Mouse (Mus musculus) spleen, adult 2 months (tissue): ENCODE measurements around the gene Olfr749. TPM values are rescaled to one million over a fixed set of nuclear protein-coding genes. Genes with fewer than 3 reads are reported as not detected.

Source experiments
- DNase-seq, 2 experiments: peaks; one replicate each; pipeline versions ENCODE4 v3.0.0 to v3.0.0-alpha.2; 2012 to 2021; ENCODE audit warnings: low spot score in 2 of 2, low read depth in 1 of 2
- H3K27ac ChIP-seq: fragments of 200-500 bp; 2 replicates; pipeline ENCODE4 v1.5.1; 2012; ENCODE audit warnings: low read length, inconsistent platforms; ENCODE audit not compliant: insufficient read depth
- H3K27me3 ChIP-seq: fragments of 200-500 bp; 2 replicates; pipeline ENCODE4 v1.6.1; 2012; ENCODE audit warnings: mild to moderate bottlenecking, moderate library complexity, low read length, inconsistent platforms; ENCODE audit not compliant: control insufficient read depth, insufficient read depth
- H3K36me3 ChIP-seq: fragments of 200-500 bp; 2 replicates; pipeline ENCODE4 v1.6.1; 2012; ENCODE audit warnings: mild to moderate bottlenecking, low read length, inconsistent platforms; ENCODE audit not compliant: control insufficient read depth, insufficient read depth
- H3K4me1 ChIP-seq: fragments of 200-500 bp; 2 replicates; pipeline ENCODE4 v1.6.1; 2011; ENCODE audit warnings: inconsistent platforms; ENCODE audit not compliant: control insufficient read depth, insufficient read depth, insufficient read length
- H3K4me3 ChIP-seq: fragments of 200-500 bp; 2 replicates; pipeline ENCODE4 v1.5.1; 2011; ENCODE audit warnings: mild to moderate bottlenecking, inconsistent platforms; ENCODE audit not compliant: insufficient read depth, insufficient read length; ENCODE audit errors: extremely low read depth
- CTCF ChIP-seq: fragments of 200-500 bp; IDR thresholded peaks from 2 replicates; pipeline ENCODE4 v1.5.1; 2011; ENCODE audit warnings: mild to moderate bottlenecking, inconsistent platforms; ENCODE audit not compliant: insufficient read depth, insufficient read length, insufficient replicate concordance; ENCODE audit errors: extremely low read depth
- POLR2A ChIP-seq: fragments of 200-500 bp; IDR thresholded peaks from 2 replicates; pipeline ENCODE4 v1.6.1; 2011; ENCODE audit warnings: low read depth, low read length, inconsistent platforms
- WGBS: fragments of 180-500 bp; shearing (Covaris S2); methylation state at CpG from one replicate; pipeline ENCODE4 v1.1.7; 2018; 5-methylcytosine and 5-hydroxymethylcytosine counted together
- polyA plus RNA-seq: library from polyadenylated mRNA; depleted of rRNA; stranded (reverse); fragments of >200 nt; gene quantifications from 2 replicates; pipeline ENCODE4 v1.2.3, GENCODE M21; 2012; rRNA removed

Olfr749 gene
- polyA plus RNA-seq = not detected in 2 replicates

DNA sequence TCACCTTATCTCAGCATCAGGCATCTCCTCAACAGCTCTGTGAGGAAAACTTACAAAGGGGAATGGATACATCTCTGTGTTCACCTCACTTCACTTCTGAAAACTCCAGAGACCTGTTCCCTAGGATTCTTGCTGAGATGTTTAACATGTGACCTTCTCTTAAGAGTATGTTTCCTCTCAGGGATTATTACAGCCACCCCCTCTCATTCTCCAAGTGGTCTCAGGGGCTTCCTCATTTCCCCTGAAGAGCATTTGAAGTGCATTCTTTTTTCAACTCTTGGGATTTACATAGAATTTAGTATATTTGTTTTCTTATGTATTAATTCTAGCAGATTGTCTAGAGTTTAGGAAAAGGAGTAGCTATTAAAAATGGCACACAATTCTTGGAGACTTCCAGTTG lies at the start of gene Olfr749:
Gene Olfr749 (minus strand): TSS at position 101 of the 400 bp plus-strand sequence.
- Histone ChIP-seq H3K27ac (no peak within 1 kb of the TSS), H3K4me1 (no peaks in the 10 kb centered on the region), H3K4me3 (no peak within 1 kb of the TSS), H3K36me3 (no peaks in the 10 kb centered on the region), H3K27me3 (no peaks in the 10 kb centered on the region)
- no peak for TF ChIP-seq CTCF
- no peak for TF ChIP-seq POLR2A
- DNase-seq = no peak

DNA sequence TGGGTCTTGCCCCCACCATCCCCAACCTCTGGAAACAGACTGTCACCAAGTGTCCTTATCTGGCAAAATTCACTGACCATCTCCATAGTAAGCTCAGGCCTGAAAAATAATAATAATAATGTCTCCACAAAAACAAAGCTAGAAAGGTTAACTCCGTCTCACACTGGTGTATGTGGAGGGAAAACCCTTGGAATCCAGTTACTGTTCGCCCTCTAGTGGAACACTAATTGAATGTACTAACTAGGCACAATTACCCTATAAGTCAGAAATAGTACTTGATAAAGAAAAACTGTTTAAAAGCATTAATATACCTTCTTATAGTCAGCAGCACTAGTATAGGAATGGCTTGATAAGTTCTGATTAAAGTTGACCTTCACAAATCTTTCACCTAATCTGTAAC lies 43.3 kb upstream of the Olfr749 start:
- Histone ChIP-seq H3K36me3 (no peaks in the 10 kb centered on the region), H3K4me1 (no peaks in the 10 kb centered on the region; the same call in 1 of the 2 replicates), H3K27me3 (no peaks in the 10 kb centered on the region), H3K4me3 (no peak overlapping the region), H3K27ac (no peak overlapping the region)
- no peak for DNase-seq
- TF ChIP-seq POLR2A (no peak), CTCF (no peak)
- WGBS = 18% methylated on average over 2 of the region's 2 CpGs

DNA sequence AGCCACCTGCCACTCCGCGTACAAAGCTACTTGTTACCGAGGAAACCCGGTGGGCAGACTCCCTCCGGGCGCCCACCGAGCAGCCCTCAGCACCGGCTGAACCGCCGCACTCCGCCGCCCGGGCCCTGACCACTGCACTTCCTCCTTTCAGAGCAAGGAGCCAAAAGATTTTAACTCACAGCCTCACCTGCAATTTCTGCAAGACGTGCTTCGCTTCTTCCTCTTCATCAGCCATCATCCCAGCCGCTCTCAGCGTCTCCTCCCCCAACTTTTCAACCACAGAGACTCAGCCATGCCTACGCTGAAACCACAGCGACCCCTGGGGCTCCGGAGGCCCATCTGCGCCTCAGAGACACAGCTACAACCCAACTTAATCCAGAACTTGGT lies 40.4 kb upstream of the Olfr749 start, which contains the start of gene Ttc5:
Gene Ttc5 (minus strand): TSS at position 269 of the 387 bp plus-strand sequence.
- Histone ChIP-seq H3K4me3 (peak within 1 kb of the TSS; percentile 81), H3K36me3 (peaks cover 5% of the 10 kb centered on the region), H3K4me1 (no peaks in the 10 kb centered on the region; the same call in 1 of the 2 replicates), H3K27me3 (no peaks in the 10 kb centered on the region), H3K27ac (peak within 1 kb of the TSS; percentile 86)
- peak; percentile 85 to 88 for DNase-seq
- TF ChIP-seq CTCF (peak; percentile 92), POLR2A (0 out of 2 replicates have a peak, but pooled peaks have one; percentile 30)
- 1% methylated on average over 21 of the region's 21 CpGs for WGBS

DNA sequence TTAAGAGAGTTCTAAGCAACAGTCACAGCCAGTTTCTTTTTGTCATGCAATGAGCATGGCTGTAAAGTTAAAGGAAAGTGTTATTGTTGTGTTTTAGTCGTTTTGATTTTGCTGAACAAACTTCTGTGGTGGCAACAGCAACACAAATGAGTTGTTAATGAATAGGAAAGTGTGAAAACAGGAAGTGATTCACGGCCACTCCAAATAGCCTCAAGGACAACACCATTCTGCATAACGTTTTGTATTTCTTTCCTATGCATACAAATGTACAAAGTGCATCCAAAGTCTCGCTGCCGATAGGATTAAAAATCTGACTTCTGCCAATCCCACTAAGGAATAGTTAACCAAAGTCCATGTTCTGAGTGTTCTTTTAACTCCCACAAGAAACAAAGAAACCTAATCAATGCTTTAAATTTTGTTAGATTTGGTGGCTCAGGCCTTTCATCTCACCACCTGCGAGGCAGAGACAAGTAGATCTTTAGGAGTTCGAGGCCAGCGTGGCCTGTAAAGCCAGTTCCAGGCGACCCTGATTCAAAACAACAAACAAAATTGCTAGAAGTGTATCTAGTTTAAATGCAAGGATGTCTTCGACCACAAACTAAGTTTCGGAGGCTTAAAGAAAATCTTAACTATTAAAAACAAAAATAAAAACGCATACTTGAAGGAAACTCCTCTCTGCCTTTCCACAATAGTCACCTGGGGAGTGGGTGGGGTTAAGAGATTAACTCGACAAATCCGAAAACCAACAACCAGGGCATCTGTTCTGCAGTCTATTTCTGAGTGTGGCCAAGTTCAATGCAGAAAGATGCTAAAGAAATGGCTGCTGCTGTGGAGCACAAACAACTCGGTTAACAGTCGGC lies 39.7 kb upstream of the Olfr749 start:
- TF ChIP-seq CTCF (no peak), POLR2A (no peak)
- Histone ChIP-seq H3K27me3 (no peaks in the 10 kb centered on the region), H3K4me3 (peak overlapping the region; percentile 81), H3K27ac (peak overlapping the region; percentile 86), H3K36me3 (peaks cover 5% of the 10 kb centered on the region), H3K4me1 (no peaks in the 10 kb centered on the region; the same call in 1 of the 2 replicates)
- no peak for DNase-seq
- 15% methylated on average over 16 of the region's 16 CpGs for WGBS

DNA sequence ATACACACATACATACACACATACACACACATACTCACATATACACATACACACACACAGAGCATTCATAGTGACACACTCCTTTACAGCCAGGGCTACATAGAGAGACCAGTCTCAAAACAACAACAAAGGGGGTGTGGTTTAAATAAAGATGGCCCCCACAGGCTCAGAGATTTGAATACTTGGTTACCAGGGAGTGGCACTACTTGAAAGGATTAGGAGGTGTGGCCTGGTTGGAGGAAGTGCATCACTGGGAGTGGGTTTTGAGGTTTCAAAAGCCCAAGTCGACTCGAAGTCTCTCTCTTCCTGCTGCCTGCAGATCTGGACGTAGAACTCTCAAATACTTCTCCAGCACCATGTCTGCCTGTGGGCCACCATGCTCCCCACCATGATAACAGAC lies 37.3 kb upstream of the Olfr749 start:
- peaks cover 12% of the 10 kb centered on the region for H3K36me3 ChIP-seq
- 76% methylated on average over 3 of the region's 3 CpGs for WGBS
- no peak overlapping the region for H3K4me3 ChIP-seq

DNA sequence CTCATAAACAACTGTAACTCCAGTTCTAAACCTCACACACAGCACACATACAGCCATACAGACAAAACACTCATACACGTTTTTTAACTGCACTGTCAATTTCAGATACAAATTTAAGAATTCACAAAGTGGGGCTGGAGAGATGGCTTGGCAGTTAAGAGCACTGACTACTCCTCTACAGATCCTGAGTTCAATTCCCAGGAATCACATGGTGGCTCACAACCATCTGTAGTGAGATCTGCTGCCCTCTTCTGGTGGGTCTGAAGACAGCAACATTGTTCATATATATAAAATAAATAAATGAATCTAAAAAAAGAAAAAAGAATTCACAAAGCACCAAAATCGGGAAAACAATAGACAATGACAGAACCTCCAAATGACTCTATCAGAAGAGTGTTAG lies 26.4 kb upstream of the Olfr749 start:
- no peak for DNase-seq
- TF ChIP-seq CTCF (no peak), POLR2A (no peak)
- Histone ChIP-seq H3K4me3 (no peak overlapping the region), H3K27me3 (no peaks in the 10 kb centered on the region), H3K36me3 (peaks cover 54% of the 10 kb centered on the region), H3K4me1 (no peaks in the 10 kb centered on the region), H3K27ac (no peak overlapping the region)
- 89% methylated on average over 2 of the region's 2 CpGs for WGBS

More for the DNA sequence above, 37.3 kb upstream of the Olfr749 start:
- H3K27ac ChIP-seq = no peak overlapping the region
- no peaks in the 10 kb centered on the region; the same call in 1 of the 2 replicates for H3K4me1 ChIP-seq
- TF ChIP-seq CTCF = no peak
- TF ChIP-seq POLR2A = no peak
- DNase-seq = no peak
- H3K27me3 ChIP-seq = no peaks in the 10 kb centered on the region

DNA sequence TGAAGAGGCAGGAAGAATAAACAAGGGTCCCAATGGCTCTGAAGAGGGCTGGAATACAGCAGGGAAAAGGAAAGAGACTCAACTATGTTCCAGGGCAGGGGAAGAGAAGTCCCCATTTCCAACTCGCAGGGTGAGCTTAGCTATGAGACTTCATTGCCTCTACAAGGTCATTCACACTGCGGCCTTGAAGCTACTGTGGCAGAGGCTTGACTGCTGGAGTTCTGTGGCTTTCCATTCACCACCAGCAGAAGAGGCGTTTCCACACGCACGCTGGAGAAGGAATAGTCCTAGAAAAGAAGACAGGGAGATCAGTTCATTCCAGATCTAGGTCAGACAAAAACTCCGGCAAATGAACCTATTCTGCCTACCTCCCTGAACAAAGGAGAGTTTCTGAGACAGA lies 20.8 kb upstream of the Olfr749 start:
- Histone ChIP-seq H3K4me1 (no peaks in the 10 kb centered on the region), H3K27me3 (no peaks in the 10 kb centered on the region), H3K36me3 (peaks cover 32% of the 10 kb centered on the region), H3K4me3 (no peak overlapping the region), H3K27ac (no peak overlapping the region)
- no peak for TF ChIP-seq CTCF
- WGBS = 92% methylated on average over 6 of the region's 6 CpGs
- no peak for DNase-seq
